Mouse (Mus musculus) midbrain, embryonic 11.5 days (tissue): ENCODE measurements around the gene Gm5108. TPM values are rescaled to one million over a fixed set of nuclear protein-coding genes. Genes with fewer than 3 reads are reported as not detected.

Experiments
- ATAC-seq: fragments of 200-750 bp; cut with Nextera tagmentation; 2 replicates; pipeline ENCODE4 v1.8.0; 2017; ENCODE audit warnings: moderate TSS enrichment, moderate library complexity; ENCODE audit not compliant: low FRiP score
- DNase-seq: peaks from one replicate; pipeline ENCODE4 v3.0.0; 2015; ENCODE audit warnings: low spot score; ENCODE audit errors: missing footprints
- H3K27ac ChIP-seq: fragments of 300-500 bp; sonication (generic); 2 replicates; pipeline ENCODE4 v1.5.1; 2014; ENCODE audit warnings: low read depth, low read length
- H3K27me3 ChIP-seq: fragments of 300-500 bp; sonication (generic); 2 replicates; pipeline ENCODE4 v1.6.1; 2014; ENCODE audit warnings: mild to moderate bottlenecking, low read length, moderate library complexity, mixed read lengths; ENCODE audit not compliant: control insufficient read depth, insufficient read depth
- H3K36me3 ChIP-seq: fragments of 300-500 bp; sonication (generic); 2 replicates; pipeline ENCODE4 v1.6.1; 2014; ENCODE audit warnings: mild to moderate bottlenecking, low read length, moderate library complexity, mixed read lengths; ENCODE audit not compliant: control insufficient read depth, insufficient read depth
- H3K4me1 ChIP-seq: fragments of 300-500 bp; sonication (generic); 2 replicates; pipeline ENCODE4 v1.6.1; 2014; ENCODE audit warnings: low read length; ENCODE audit not compliant: control insufficient read depth, insufficient read depth
- H3K4me2 ChIP-seq: fragments of 300-500 bp; sonication (generic); 2 replicates; pipeline ENCODE4 v1.6.1; 2014; ENCODE audit warnings: mild to moderate bottlenecking, moderate library complexity
- H3K4me3 ChIP-seq: fragments of 300-500 bp; sonication (generic); 2 replicates; pipeline ENCODE4 v1.5.1; 2014; ENCODE audit warnings: low read depth, low read length
- H3K9ac ChIP-seq: fragments of 300-500 bp; sonication (generic); 2 replicates; pipeline ENCODE4 v1.6.1; 2014; ENCODE audit warnings: low read length
- H3K9me3 ChIP-seq: fragments of 300-500 bp; sonication (generic); 2 replicates; pipeline ENCODE4 v1.6.1; 2016; ENCODE audit warnings: low read length; ENCODE audit not compliant: control insufficient read depth
- WGBS: fragments of 180-500 bp; shearing (Covaris S2); extraction: QIAGEN DNeasy Blood & Tissue Kit; methylation state at CpG from one replicate; pipeline ENCODE4 v1.1.7; 2014; 5-methylcytosine and 5-hydroxymethylcytosine counted together
- polyA plus RNA-seq: library from polyadenylated mRNA; unstranded; fragments of >200 nt; fragmentation: Nextera tagmentation; extraction: Ambion mirVana; gene quantifications from 2 replicates; pipeline ENCODE4 v1.2.1, GENCODE M21; 2014

Gene Gm5108
- polyA plus RNA-seq, 1 experiment from 2014 or later: not detected

GRCm38 (mm10) chr5:68004419-68004818 is 63.0 kb downstream of the Gm5108 start:
- no peak overlapping the region for H3K9ac ChIP-seq
- no peaks in the 10 kb centered on the region for H3K36me3 ChIP-seq
- H3K4me3 ChIP-seq: no peak overlapping the region
- no peak for ATAC-seq
- no peaks in the 10 kb centered on the region for H3K9me3 ChIP-seq
- 28% methylated on average over 2 of the region's 2 CpGs for whole genome bisulfite sequencing
- no peaks in the 10 kb centered on the region for H3K4me1 ChIP-seq
- no peaks in the 10 kb centered on the region for H3K27me3 ChIP-seq
- no peak overlapping the region for H3K4me2 ChIP-seq
- DNase-seq: no peak
- H3K27ac ChIP-seq: no peak overlapping the region

GRCm38 (mm10) chr5:68007074-68007473 is 65.6 kb downstream of the Gm5108 start:
- ATAC-seq: no peak
- Histone ChIP-seq H3K4me3 (no peak overlapping the region), H3K9ac (no peak overlapping the region), H3K4me2 (no peak overlapping the region), H3K9me3 (no peaks in the 10 kb centered on the region), H3K4me1 (no peaks in the 10 kb centered on the region), H3K27me3 (no peaks in the 10 kb centered on the region), H3K36me3 (no peaks in the 10 kb centered on the region), H3K27ac (no peak overlapping the region)
- WGBS: 87% methylated on average over 4 of the region's 4 CpGs
- DNase-seq: no peak

GRCm38 (mm10) chr5:68011569-68011968 is 70.1 kb downstream of the Gm5108 start:
- Histone ChIP-seq H3K36me3 (no peaks in the 10 kb centered on the region), H3K27ac (no peak overlapping the region), H3K4me2 (no peak overlapping the region), H3K4me1 (no peaks in the 10 kb centered on the region), H3K9ac (no peak overlapping the region), H3K27me3 (no peaks in the 10 kb centered on the region), H3K4me3 (no peak overlapping the region), H3K9me3 (no peaks in the 10 kb centered on the region)
- ATAC-seq: no peak
- DNase-seq: no peak
- 93% methylated on average over 3 of the region's 3 CpGs for WGBS

- Histone ChIP-seq H3K27me3 (no peaks in the 10 kb centered on the region), H3K4me2 (no peak overlapping the region), H3K4me1 (no peaks in the 10 kb centered on the region), H3K9me3 (no peaks in the 10 kb centered on the region), H3K36me3 (no peaks in the 10 kb centered on the region), H3K9ac (no peak overlapping the region), H3K27ac (no peak overlapping the region), H3K4me3 (no peak overlapping the region)
- ATAC-seq: peak; percentile 54
- peak; percentile 97 for DNase-seq
- 19% methylated on average over 4 of the region's 4 CpGs for whole genome bisulfite sequencing
These were observed 71.1 kb downstream of the Gm5108 start for GRCm38 (mm10) chr5:68012618-68013017.

GRCm38 (mm10) chr5:68020870-68021269 is 79.4 kb downstream of the Gm5108 start:
- no peak for ATAC-seq
- Histone ChIP-seq H3K4me3 (no peak overlapping the region), H3K9me3 (no peaks in the 10 kb centered on the region), H3K27me3 (no peaks in the 10 kb centered on the region), H3K9ac (no peak overlapping the region), H3K27ac (no peak overlapping the region), H3K4me2 (no peak overlapping the region), H3K4me1 (no peaks in the 10 kb centered on the region), H3K36me3 (no peaks in the 10 kb centered on the region)
- no peak for DNase-seq
- 76% methylated on average over 2 of the region's 2 CpGs for WGBS

Other genes starting within 250 kb of the Gm5108 start
- gene Atp8a1, start 94.2 kb upstream of the Gm5108 start, polyA plus RNA-seq: 31.9 and 33.4 TPM in 2 replicates
- gene Gm21905, start 4.8 kb downstream of the Gm5108 start, polyA plus RNA-seq: not detected in 2 replicates
- not detected in 2 replicates for gene Grxcr1, start 90.2 kb downstream of the Gm5108 start, polyA plus RNA-seq